Mouse (Mus musculus): Measurements from ENCODE around the gene Auh. TPM values are rescaled to one million over a fixed set of nuclear protein-coding genes. Genes with fewer than 3 reads are reported as not detected.

Gene Auh
- total and polyA plus RNA-seq, 2 experiments: 33.3 to 49.2 TPM

- Histone ChIP-seq H3K4me3 (ENCODE audit: insufficient read depth, low read depth, low read length) (no peak overlapping the region), H3K27me3 (ENCODE audit: control insufficient read depth, insufficient read depth, low read length) (no peaks in the 10 kb centered on the region), H3K27ac (replicated peaks; ENCODE audit: insufficient read depth, low read depth, low read length) (no peak overlapping the region), H3K4me1 (ENCODE audit: control insufficient read depth, insufficient read depth, low read length) (no peaks in the 10 kb centered on the region; the same call in 1 of the 2 replicates), H3K36me3 (ENCODE audit: control insufficient read depth, insufficient read depth, low read length) (no peaks in the 10 kb centered on the region), H3K9ac (ENCODE audit: low read depth, low read length) (no peak overlapping the region), H3K79me2 (ENCODE audit: control insufficient read depth, insufficient read depth, low read length) (no peaks in the 10 kb centered on the region)
- TF ChIP-seq CTCF (IDR thresholded peaks at IDR 0.05; ENCODE audit: low read depth, low read length): no peak
- no peak for TF ChIP-seq POLR2A (IDR thresholded peaks at IDR 0.05; ENCODE audit: extremely low read depth, insufficient read depth, low read length)
- DNase-seq (ENCODE audit: extremely low read depth, low read depth, low spot score): no peak
- WGBS: 74% methylated on average over 4 of the region's 4 CpGs
Measured at GRCm38 (mm10) chr13:52800687-52801341, 128.7 kb downstream of the Auh start.

GRCm38 (mm10) chr13:52800091-52800490 lies 129.4 kb downstream of the Auh start:
- no peaks in the 10 kb centered on the region for H3K27me3 ChIP-seq (ENCODE audit: control insufficient read depth, insufficient read depth, low read length)
- WGBS: 78% methylated on average over 2 of the region's 2 CpGs
- no peak overlapping the region for H3K4me3 ChIP-seq (ENCODE audit: insufficient read depth, low read depth, low read length)
- H3K9ac ChIP-seq (ENCODE audit: low read depth, low read length): no peak overlapping the region
- no peak for DNase-seq (ENCODE audit: extremely low read depth, low read depth, low spot score)
- no peaks in the 10 kb centered on the region; the same call in 1 of the 2 replicates for H3K4me1 ChIP-seq (ENCODE audit: control insufficient read depth, insufficient read depth, low read length)
- TF ChIP-seq POLR2A (IDR thresholded peaks at IDR 0.05; ENCODE audit: extremely low read depth, insufficient read depth, low read length) (no peak), CTCF (IDR thresholded peaks at IDR 0.05; ENCODE audit: low read depth, low read length) (no peak)
- H3K36me3 ChIP-seq (ENCODE audit: control insufficient read depth, insufficient read depth, low read length): no peaks in the 10 kb centered on the region
- H3K27ac ChIP-seq (replicated peaks; ENCODE audit: insufficient read depth, low read depth, low read length): no peak overlapping the region
- H3K79me2 ChIP-seq (ENCODE audit: control insufficient read depth, insufficient read depth, low read length): no peaks in the 10 kb centered on the region

GRCm38 (mm10) chr13:52794232-52794631 lies 135.2 kb downstream of the Auh start:
- H3K4me3 ChIP-seq (ENCODE audit: insufficient read depth, low read depth, low read length): no peak overlapping the region
- no peaks in the 10 kb centered on the region for H3K36me3 ChIP-seq (ENCODE audit: control insufficient read depth, insufficient read depth, low read length)
- no peaks in the 10 kb centered on the region for H3K79me2 ChIP-seq (ENCODE audit: control insufficient read depth, insufficient read depth, low read length)
- no peak for DNase-seq (ENCODE audit: extremely low read depth, low read depth, low spot score)
- no peaks in the 10 kb centered on the region for H3K27me3 ChIP-seq (ENCODE audit: control insufficient read depth, insufficient read depth, low read length)
- WGBS: 92% methylated on average over 4 of the region's 4 CpGs
- no peak for TF ChIP-seq POLR2A (IDR thresholded peaks at IDR 0.05; ENCODE audit: extremely low read depth, insufficient read depth, low read length)
- TF ChIP-seq CTCF (IDR thresholded peaks at IDR 0.05; ENCODE audit: low read depth, low read length): no peak
- no peak overlapping the region for H3K9ac ChIP-seq (ENCODE audit: low read depth, low read length)
- no peak overlapping the region for H3K27ac ChIP-seq (replicated peaks; ENCODE audit: insufficient read depth, low read depth, low read length)
- H3K4me1 ChIP-seq (ENCODE audit: control insufficient read depth, insufficient read depth, low read length): no peaks in the 10 kb centered on the region

- Histone ChIP-seq H3K4me1 (ENCODE audit: control insufficient read depth, insufficient read depth, low read length) (no peaks in the 10 kb centered on the region), H3K36me3 (ENCODE audit: control insufficient read depth, insufficient read depth, low read length) (no peaks in the 10 kb centered on the region), H3K27ac (replicated peaks; ENCODE audit: insufficient read depth, low read depth, low read length) (no peak overlapping the region), H3K27me3 (ENCODE audit: control insufficient read depth, insufficient read depth, low read length) (no peaks in the 10 kb centered on the region), H3K79me2 (ENCODE audit: control insufficient read depth, insufficient read depth, low read length) (no peaks in the 10 kb centered on the region), H3K4me3 (ENCODE audit: insufficient read depth, low read depth, low read length) (no peak overlapping the region), H3K9ac (ENCODE audit: low read depth, low read length) (no peak overlapping the region)
- no peak for DNase-seq (ENCODE audit: extremely low read depth, low read depth, low spot score)
- TF ChIP-seq POLR2A (IDR thresholded peaks at IDR 0.05; ENCODE audit: extremely low read depth, insufficient read depth, low read length) (no peak), CTCF (IDR thresholded peaks at IDR 0.05; ENCODE audit: low read depth, low read length) (no peak)
- 90% methylated on average over 13 of the region's 13 CpGs for WGBS
Measured at GRCm38 (mm10) chr13:52793434-52793989, 136.0 kb downstream of the Auh start.

GRCm38 (mm10) chr13:52792242-52792844 lies 137.1 kb downstream of the Auh start:
- WGBS: 92% methylated on average over 9 of the region's 9 CpGs
- Histone ChIP-seq H3K27me3 (ENCODE audit: control insufficient read depth, insufficient read depth, low read length) (no peaks in the 10 kb centered on the region), H3K36me3 (ENCODE audit: control insufficient read depth, insufficient read depth, low read length) (no peaks in the 10 kb centered on the region), H3K9ac (ENCODE audit: low read depth, low read length) (no peak overlapping the region), H3K27ac (replicated peaks; ENCODE audit: insufficient read depth, low read depth, low read length) (no peak overlapping the region), H3K4me1 (ENCODE audit: control insufficient read depth, insufficient read depth, low read length) (no peaks in the 10 kb centered on the region), H3K4me3 (ENCODE audit: insufficient read depth, low read depth, low read length) (no peak overlapping the region), H3K79me2 (ENCODE audit: control insufficient read depth, insufficient read depth, low read length) (no peaks in the 10 kb centered on the region)
- TF ChIP-seq CTCF (IDR thresholded peaks at IDR 0.05; ENCODE audit: low read depth, low read length) (no peak), POLR2A (IDR thresholded peaks at IDR 0.05; ENCODE audit: extremely low read depth, insufficient read depth, low read length) (no peak)
- DNase-seq (ENCODE audit: extremely low read depth, low read depth, low spot score): no peak

- no peaks in the 10 kb centered on the region for H3K79me2 ChIP-seq (ENCODE audit: control insufficient read depth, insufficient read depth, low read length)
- no peaks in the 10 kb centered on the region for H3K4me1 ChIP-seq (ENCODE audit: control insufficient read depth, insufficient read depth, low read length)
- 82% methylated on average over 5 of the region's 5 CpGs for WGBS
- H3K36me3 ChIP-seq (ENCODE audit: control insufficient read depth, insufficient read depth, low read length): no peaks in the 10 kb centered on the region
- no peaks in the 10 kb centered on the region for H3K27me3 ChIP-seq (ENCODE audit: control insufficient read depth, insufficient read depth, low read length)
- H3K27ac ChIP-seq (replicated peaks; ENCODE audit: insufficient read depth, low read depth, low read length): no peak overlapping the region
- no peak overlapping the region for H3K4me3 ChIP-seq (ENCODE audit: insufficient read depth, low read depth, low read length)
- H3K9ac ChIP-seq (ENCODE audit: low read depth, low read length): no peak overlapping the region
- TF ChIP-seq CTCF (IDR thresholded peaks at IDR 0.05; ENCODE audit: low read depth, low read length) (no peak), POLR2A (IDR thresholded peaks at IDR 0.05; ENCODE audit: extremely low read depth, insufficient read depth, low read length) (no peak)
- no peak for DNase-seq (ENCODE audit: extremely low read depth, low read depth, low spot score)
Measured at GRCm38 (mm10) chr13:52790894-52791293, 138.6 kb downstream of the Auh start.

Other genes with a start within 250 kb of the Auh start
- gene Nfil3, start 51.4 kb upstream of the Auh start, total RNA-seq (2014; rRNA removed): 6.2 and 10.2 TPM in 2 replicates
- 7.9 and 16.2 TPM in 2 replicates for gene Nfil3, start 51.4 kb upstream of the Auh start, polyA plus RNA-seq (2012; rRNA removed)

Data from liver, adult 2 months (tissue).